Mouse (Mus musculus): ENCODE results near the gene Pard3. TPM values are rescaled to one million over a fixed set of nuclear protein-coding genes. Genes with fewer than 3 reads are reported as not detected.

Pard3 gene
- total RNA-seq, 2 experiments from 2014 or later = not detected

- ATAC-seq (replicated peaks; ENCODE audit: poor library complexity) = no peak
These were observed 346.9 kb downstream of the Pard3 start for GRCm38 (mm10) chr8:127410606-127411005.

GRCm38 (mm10) chr8:127411190-127411848 lies 347.6 kb downstream of the Pard3 start:
- ATAC-seq (replicated peaks; ENCODE audit: poor library complexity) = no peak

GRCm38 (mm10) chr8:127423021-127423420 lies 359.3 kb downstream of the Pard3 start:
- no peak for ATAC-seq (replicated peaks; ENCODE audit: poor library complexity)

- no peak for ATAC-seq (replicated peaks; ENCODE audit: poor library complexity)
These were observed 360.7 kb downstream of the Pard3 start for GRCm38 (mm10) chr8:127424211-127424916.

GRCm38 (mm10) chr8:127426857-127427256 lies 363.2 kb downstream of the Pard3 start:
- peak; percentile 61 for ATAC-seq (replicated peaks; ENCODE audit: poor library complexity)

GRCm38 (mm10) chr8:127428004-127428403 lies 364.3 kb downstream of the Pard3 start:
- no peak for ATAC-seq (replicated peaks; ENCODE audit: poor library complexity)

GRCm38 (mm10) chr8:127431236-127431635 lies 367.5 kb downstream of the Pard3 start:
- no peak for ATAC-seq (replicated peaks; ENCODE audit: poor library complexity)

GRCm38 (mm10) chr8:127435975-127436374 lies 372.3 kb downstream of the Pard3 start:
- no peak for ATAC-seq (replicated peaks; ENCODE audit: poor library complexity)

- no peak for ATAC-seq (replicated peaks; ENCODE audit: poor library complexity)
These were observed 374.0 kb downstream of the Pard3 start for GRCm38 (mm10) chr8:127437613-127438235.

GRCm38 (mm10) chr8:127438625-127439391 lies 375.1 kb downstream of the Pard3 start:
- ATAC-seq (replicated peaks; ENCODE audit: poor library complexity) = peak; percentile 54

- no peak for ATAC-seq (replicated peaks; ENCODE audit: poor library complexity)
These were observed 375.9 kb downstream of the Pard3 start for GRCm38 (mm10) chr8:127439392-127440160.

GRCm38 (mm10) chr8:127440161-127440833 lies 376.6 kb downstream of the Pard3 start:
- ATAC-seq (replicated peaks; ENCODE audit: poor library complexity) = peak; percentile 27; the same call in 1 of the 2 replicates

- peak; percentile 81 for ATAC-seq (replicated peaks; ENCODE audit: poor library complexity)
These were observed 377.3 kb downstream of the Pard3 start for GRCm38 (mm10) chr8:127440834-127441485.

- ATAC-seq (replicated peaks; ENCODE audit: poor library complexity) = no peak
These were observed 383.7 kb downstream of the Pard3 start for GRCm38 (mm10) chr8:127447401-127447800.

- no peak for ATAC-seq (replicated peaks; ENCODE audit: poor library complexity)
These were observed 385.6 kb downstream of the Pard3 start for GRCm38 (mm10) chr8:127449066-127449840.

GRCm38 (mm10) chr8:127450954-127451668 lies 387.4 kb downstream of the Pard3 start:
- ATAC-seq (replicated peaks; ENCODE audit: poor library complexity) = no peak

- ATAC-seq (replicated peaks; ENCODE audit: poor library complexity) = no peak
These were observed 388.7 kb downstream of the Pard3 start for GRCm38 (mm10) chr8:127452364-127452763.

- ATAC-seq (replicated peaks; ENCODE audit: poor library complexity) = no peak
These were observed 394.2 kb downstream of the Pard3 start for GRCm38 (mm10) chr8:127457901-127458300.

Measured in megakaryocyte progenitor cell, adult 5-6 weeks (primary cell).